Mouse (Mus musculus) splenic B cell, adult 2 months (primary cell): Measurements from ENCODE around the gene Ak7.
A peak's percentile ranks its signal among the peaks of the same experiment; 100 is the strongest.

Experiments used
- DNase-seq: peaks from one replicate; pipeline ENCODE4 v3.0.0-alpha.2; 2011; ENCODE audit warnings: low read depth, low spot score
- H3K27me3 ChIP-seq: 2 replicates; pipeline ENCODE4 v1.6.1; 2012; ENCODE audit warnings: mild to moderate bottlenecking, low read length, moderate library complexity, mixed read lengths; ENCODE audit not compliant: control insufficient read depth, poor library complexity, insufficient read depth, severe bottlenecking
- H3K36me3 ChIP-seq: 2 replicates; pipeline ENCODE4 v1.6.1; 2012; ENCODE audit warnings: mild to moderate bottlenecking, low read length, moderate library complexity, mixed read lengths; ENCODE audit not compliant: control insufficient read depth, poor library complexity, insufficient read depth, severe bottlenecking

The Ak7 gene

GRCm38 (mm10) chr12:105705799-105706487, at the start of gene Ak7:
Gene Ak7 (plus strand): TSS chr12:105705976.
- DNase-seq = peak; percentile 51
- no peaks in the 10 kb centered on the region for H3K27me3 ChIP-seq
- peaks cover 2% of the 10 kb centered on the region; the same call in 1 of the 2 replicates for H3K36me3 ChIP-seq

DNA sequence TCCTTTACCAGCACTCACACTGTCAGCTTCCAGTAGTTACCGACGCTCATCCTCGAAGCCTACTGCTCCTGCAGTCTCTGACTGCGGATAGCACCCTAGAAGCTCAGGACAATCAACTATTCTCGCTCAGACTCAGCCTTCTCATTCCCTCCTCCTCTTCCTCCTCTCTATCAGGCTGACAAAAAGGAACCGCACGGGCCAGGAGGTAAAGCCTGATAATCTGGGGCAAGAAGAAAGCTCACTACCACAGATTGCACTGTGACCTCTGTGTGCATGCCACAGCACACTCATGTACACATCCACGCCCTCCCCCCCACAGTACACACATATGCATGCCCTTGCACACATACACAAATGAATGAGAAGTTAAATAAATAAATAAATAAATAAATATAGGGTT, 29.5 kb upstream of the Ak7 start:
- no peak for DNase-seq

GRCm38 (mm10) chr12:105678211-105678610, 27.6 kb upstream of the Ak7 start:
- Histone ChIP-seq H3K27me3 (no peaks in the 10 kb centered on the region), H3K36me3 (peaks cover 3% of the 10 kb centered on the region; the same call in 1 of the 2 replicates)
- DNase-seq = no peak

More for the DNA sequence above, 29.5 kb upstream of the Ak7 start:
- no peaks in the 10 kb centered on the region for H3K27me3 ChIP-seq
- H3K36me3 ChIP-seq = peaks cover 3% of the 10 kb centered on the region; the same call in 1 of the 2 replicates

- H3K27me3 ChIP-seq = no peaks in the 10 kb centered on the region
- no peak for DNase-seq
- peaks cover 3% of the 10 kb centered on the region; the same call in 1 of the 2 replicates for H3K36me3 ChIP-seq
These were observed 27.0 kb upstream of the Ak7 start for GRCm38 (mm10) chr12:105678762-105679161.

DNA sequence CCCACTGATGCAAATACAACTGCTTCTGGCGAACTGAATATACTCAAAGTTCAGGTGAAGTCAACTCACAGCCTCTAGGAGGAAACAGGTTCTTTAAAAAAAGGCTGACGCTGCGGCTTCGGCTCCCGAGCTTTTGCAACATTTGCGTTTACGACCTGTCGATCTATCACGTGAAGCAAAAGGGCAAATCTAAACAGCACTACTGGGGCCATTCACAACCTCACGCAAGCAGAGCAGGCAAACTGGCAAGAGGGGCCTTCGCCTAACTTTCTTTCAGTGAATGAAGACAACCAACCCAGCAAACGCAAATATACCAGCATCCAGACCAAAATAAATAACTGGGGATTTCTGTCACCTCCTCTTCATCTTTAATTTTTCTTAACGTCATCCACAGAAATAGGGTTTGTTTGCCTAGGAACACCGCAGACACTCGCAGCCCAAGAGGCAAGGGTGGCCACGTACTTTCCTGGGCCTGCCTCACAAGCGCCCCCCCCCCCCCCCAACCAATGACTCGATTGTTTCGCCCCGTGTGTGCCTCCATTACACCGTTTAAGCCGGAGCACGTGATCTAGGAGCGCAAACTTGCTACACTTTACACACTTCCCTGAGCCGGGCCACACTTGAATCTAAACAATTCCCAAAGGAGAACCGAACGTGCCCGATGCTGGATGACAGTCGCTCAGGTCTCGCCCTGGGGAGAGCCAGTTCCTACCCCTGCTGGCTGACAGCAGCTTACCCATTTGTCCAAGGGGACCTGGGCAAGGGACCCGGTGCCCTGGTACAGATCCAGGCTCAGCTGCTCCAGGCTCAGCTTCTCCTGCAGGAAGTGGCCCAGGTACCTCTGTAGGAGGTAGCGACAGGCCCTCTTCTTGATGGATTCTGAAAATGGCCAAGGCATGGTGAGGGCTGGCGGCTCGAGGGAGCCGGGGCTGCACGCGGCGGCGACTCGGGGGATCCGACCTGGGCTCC, 21.6 kb upstream of the Ak7 start, which contains the start of gene Gskip:
Gene Gskip (plus strand): TSS at position 897 of the 969 bp plus-strand sequence.
- no peaks in the 10 kb centered on the region for H3K36me3 ChIP-seq
- H3K27me3 ChIP-seq = no peaks in the 10 kb centered on the region; the same call in 1 of the 2 replicates
- DNase-seq = peak; percentile 79

- peak; percentile 97 for DNase-seq
- no peaks in the 10 kb centered on the region for H3K36me3 ChIP-seq
- H3K27me3 ChIP-seq = no peaks in the 10 kb centered on the region; the same call in 1 of the 2 replicates
These were observed 20.6 kb upstream of the Ak7 start, which contains the start of gene Atg2b for GRCm38 (mm10) chr12:105685001-105685691. Gene Atg2b (minus strand): TSS chr12:105685211.

GRCm38 (mm10) chr12:105686791-105687190, 19.0 kb upstream of the Ak7 start:
- H3K36me3 ChIP-seq = no peaks in the 10 kb centered on the region
- no peaks in the 10 kb centered on the region; the same call in 1 of the 2 replicates for H3K27me3 ChIP-seq
- DNase-seq = no peak

- no peaks in the 10 kb centered on the region for H3K36me3 ChIP-seq
- no peak for DNase-seq
- no peaks in the 10 kb centered on the region; the same call in 1 of the 2 replicates for H3K27me3 ChIP-seq
These were observed 18.4 kb upstream of the Ak7 start for GRCm38 (mm10) chr12:105687416-105687815.

DNA sequence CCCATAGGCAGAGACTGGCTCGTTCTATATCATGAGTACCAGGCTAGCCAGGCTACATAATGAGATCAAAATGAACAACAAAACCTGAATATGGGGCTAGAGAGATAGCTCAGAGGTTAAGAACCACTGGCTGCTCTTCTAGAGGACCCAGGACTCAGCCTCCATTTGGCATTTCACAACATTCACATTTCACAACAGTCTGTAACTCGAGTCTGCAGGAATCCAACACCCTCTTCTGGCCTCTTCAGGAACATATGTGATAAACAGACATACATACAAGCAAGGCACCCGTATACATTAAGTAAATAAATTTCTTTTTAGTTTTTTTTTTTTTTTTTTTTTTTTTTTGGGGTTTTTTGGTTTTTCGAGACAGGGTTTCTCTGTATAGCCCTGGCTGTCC, 17.2 kb upstream of the Ak7 start:
- no peaks in the 10 kb centered on the region for H3K36me3 ChIP-seq
- H3K27me3 ChIP-seq = no peaks in the 10 kb centered on the region; the same call in 1 of the 2 replicates
- DNase-seq = no peak

DNA sequence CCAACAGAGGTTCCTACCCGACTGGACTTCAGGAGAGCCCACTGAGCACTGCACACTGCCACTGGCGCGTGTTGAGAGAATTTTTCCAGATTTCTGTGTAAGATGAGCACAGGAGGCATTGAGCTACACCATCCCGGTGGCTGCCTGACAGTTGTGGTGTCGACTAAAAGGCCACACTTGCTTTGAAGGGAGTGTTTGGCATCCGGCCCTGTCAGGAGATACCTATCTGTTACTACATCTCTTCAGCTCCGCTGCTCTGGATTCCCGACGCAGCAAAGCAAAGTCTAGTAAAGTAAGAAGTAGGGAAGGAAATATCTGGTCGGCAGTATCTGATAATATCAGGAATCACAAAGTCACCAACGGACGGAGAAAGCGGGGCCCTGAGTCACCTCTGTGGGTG, 16.3 kb upstream of the Ak7 start:
- no peak for DNase-seq

GRCm38 (mm10) chr12:105694021-105694420, 11.8 kb upstream of the Ak7 start:
- Histone ChIP-seq H3K27me3 (no peaks in the 10 kb centered on the region), H3K36me3 (no peaks in the 10 kb centered on the region)
- DNase-seq = no peak

More for the DNA sequence above, 16.3 kb upstream of the Ak7 start:
- Histone ChIP-seq H3K36me3 (no peaks in the 10 kb centered on the region), H3K27me3 (no peaks in the 10 kb centered on the region; the same call in 1 of the 2 replicates)

GRCm38 (mm10) chr12:105695848-105696247, 9.9 kb upstream of the Ak7 start:
- no peak for DNase-seq
- Histone ChIP-seq H3K36me3 (0 out of 2 replicates have a peak, but pooled peaks cover 1% of the 10 kb centered on the region), H3K27me3 (no peaks in the 10 kb centered on the region)

- Histone ChIP-seq H3K36me3 (peaks cover 4% of the 10 kb centered on the region; the same call in 1 of the 2 replicates), H3K27me3 (no peaks in the 10 kb centered on the region)
- DNase-seq = no peak
These were observed 8.5 kb upstream of the Ak7 start for GRCm38 (mm10) chr12:105697104-105697780.

GRCm38 (mm10) chr12:105700433-105700832, 5.3 kb upstream of the Ak7 start:
- peaks cover 4% of the 10 kb centered on the region; the same call in 1 of the 2 replicates for H3K36me3 ChIP-seq
- no peaks in the 10 kb centered on the region for H3K27me3 ChIP-seq
- no peak for DNase-seq
